Mouse (Mus musculus) thymus, adult 2 months (tissue): ENCODE data around the gene Rps27l. TPM values are rescaled to one million over a fixed set of nuclear protein-coding genes. Genes with fewer than 3 reads are reported as not detected.

Experiments
- DNase-seq: peaks from one replicate; pipeline ENCODE4 v3.0.0; 2021
- H3K27ac ChIP-seq: fragments of 200-500 bp; 2 replicates; pipeline ENCODE4 v1.5.1; 2012; ENCODE audit warnings: low read length, control low read depth; ENCODE audit not compliant: control insufficient read depth, insufficient read depth
- H3K27me3 ChIP-seq: fragments of 200-500 bp; 2 replicates; pipeline ENCODE4 v1.6.1; 2012; ENCODE audit warnings: mild to moderate bottlenecking, low read length, moderate library complexity, mixed read lengths; ENCODE audit not compliant: control insufficient read depth, insufficient read depth
- H3K36me3 ChIP-seq: fragments of 200-500 bp; 2 replicates; pipeline ENCODE4 v1.6.1; 2012; ENCODE audit warnings: mild to moderate bottlenecking, low read length, moderate library complexity; ENCODE audit not compliant: control insufficient read depth, insufficient read depth
- H3K4me1 ChIP-seq: fragments of 200-500 bp; replicated peaks from 2 replicates; pipeline ENCODE4 v1.6.1; 2012; ENCODE audit warnings: low read length; ENCODE audit not compliant: control insufficient read depth, insufficient read depth
- H3K4me3 ChIP-seq: fragments of 200-500 bp; 2 replicates; pipeline ENCODE4 v1.5.1; 2012; ENCODE audit warnings: mild to moderate bottlenecking, low read length, control low read depth, moderate library complexity; ENCODE audit not compliant: control insufficient read depth, insufficient read depth
- CTCF ChIP-seq: fragments of 200-500 bp; IDR thresholded peaks from 2 replicates; pipeline ENCODE4 v1.5.1; 2012; ENCODE audit warnings: mild to moderate bottlenecking, control low read depth, low read length, moderate library complexity, borderline replicate concordance; ENCODE audit not compliant: control insufficient read depth, poor library complexity, insufficient read depth; ENCODE audit errors: extremely low read depth
- POLR2A ChIP-seq: fragments of 200-500 bp; IDR thresholded peaks from 2 replicates; pipeline ENCODE4 v1.6.1; 2012; ENCODE audit warnings: mild to moderate bottlenecking, low read length, control low read depth, moderate library complexity; ENCODE audit not compliant: control insufficient read depth, poor library complexity, insufficient read depth; ENCODE audit errors: extremely low read depth
- WGBS: fragments of 180-500 bp; shearing (Covaris S2); methylation state at CpG from one replicate; pipeline ENCODE4 v1.1.7; 2018; 5-methylcytosine and 5-hydroxymethylcytosine counted together
- polyA plus RNA-seq: library from polyadenylated mRNA; depleted of rRNA; stranded (reverse); fragments of >200 nt; gene quantifications from 2 replicates; pipeline ENCODE4 v1.2.3, GENCODE M21; 2012; rRNA removed

Rps27l gene
- polyA plus RNA-seq: 52.2 and 61.1 TPM in 2 replicates

- Histone ChIP-seq H3K36me3 (0 out of 2 replicates have a peak, but pooled peaks cover 3% of the 10 kb centered on the region), H3K4me1 (no peaks in the 10 kb centered on the region), H3K27ac (peak within 1 kb of the TSS; percentile 52), H3K4me3 (peak within 1 kb of the TSS; percentile 73), H3K27me3 (no peaks in the 10 kb centered on the region)
- TF ChIP-seq POLR2A: peak; percentile 86
- 0 out of 2 replicates have a peak, but pooled peaks have one; percentile 18 for TF ChIP-seq CTCF
- peak; percentile 92 for DNase-seq
- WGBS: under 1% methylated on average over 77 of the region's 77 CpGs
Measured at GRCm38 (mm10) chr9:66945647-66946641, at the start of gene Rps27l. Gene Rps27l (plus strand): TSS chr9:66946086.

GRCm38 (mm10) chr9:66896951-66897350 is 48.9 kb upstream of the Rps27l start:
- Histone ChIP-seq H3K4me3 (no peak overlapping the region), H3K27ac (no peak overlapping the region), H3K27me3 (no peaks in the 10 kb centered on the region), H3K36me3 (no peaks in the 10 kb centered on the region), H3K4me1 (peaks cover 12% of the 10 kb centered on the region)
- WGBS: 90% methylated on average over 6 of the region's 6 CpGs
- no peak for DNase-seq
- no peak for TF ChIP-seq POLR2A
- TF ChIP-seq CTCF: no peak

- Histone ChIP-seq H3K27me3 (no peaks in the 10 kb centered on the region), H3K4me1 (peaks cover 12% of the 10 kb centered on the region), H3K36me3 (no peaks in the 10 kb centered on the region), H3K27ac (no peak overlapping the region), H3K4me3 (no peak overlapping the region)
- TF ChIP-seq CTCF: no peak
- TF ChIP-seq POLR2A: no peak
- WGBS: 11% methylated on average over 6 of the region's 6 CpGs
- DNase-seq: no peak
Measured at GRCm38 (mm10) chr9:66897851-66898250, 48.0 kb upstream of the Rps27l start.

- 69% methylated on average over 2 of the region's 2 CpGs for whole genome bisulfite sequencing
- Histone ChIP-seq H3K27ac (no peak overlapping the region), H3K4me3 (no peak overlapping the region), H3K4me1 (peaks cover 12% of the 10 kb centered on the region), H3K27me3 (no peaks in the 10 kb centered on the region), H3K36me3 (no peaks in the 10 kb centered on the region)
- no peak for TF ChIP-seq CTCF
- no peak for TF ChIP-seq POLR2A
- DNase-seq: no peak
Measured at GRCm38 (mm10) chr9:66899072-66899471, 46.8 kb upstream of the Rps27l start.

GRCm38 (mm10) chr9:66899526-66899925 is 46.4 kb upstream of the Rps27l start:
- Histone ChIP-seq H3K4me1 (peaks cover 12% of the 10 kb centered on the region), H3K27me3 (no peaks in the 10 kb centered on the region), H3K27ac (no peak overlapping the region), H3K4me3 (no peak overlapping the region), H3K36me3 (no peaks in the 10 kb centered on the region)
- WGBS: 83% methylated on average over 4 of the region's 4 CpGs
- DNase-seq: no peak
- no peak for TF ChIP-seq CTCF
- no peak for TF ChIP-seq POLR2A

- no peak for TF ChIP-seq POLR2A
- no peak for TF ChIP-seq CTCF
- peaks cover 21% of the 10 kb centered on the region for H3K4me1 ChIP-seq
- H3K27ac ChIP-seq: no peak overlapping the region
- no peak overlapping the region for H3K4me3 ChIP-seq
- H3K36me3 ChIP-seq: no peaks in the 10 kb centered on the region
- no peaks in the 10 kb centered on the region for H3K27me3 ChIP-seq
- DNase-seq: peak; percentile 6
- WGBS: 51% methylated on average over 9 of the region's 9 CpGs
Measured at GRCm38 (mm10) chr9:66905990-66906389, 39.9 kb upstream of the Rps27l start.

- no peak for DNase-seq
- H3K27me3 ChIP-seq: no peaks in the 10 kb centered on the region
- peaks cover 26% of the 10 kb centered on the region for H3K4me1 ChIP-seq
- H3K4me3 ChIP-seq: no peak overlapping the region
- H3K36me3 ChIP-seq: no peaks in the 10 kb centered on the region
- no peak overlapping the region for H3K27ac ChIP-seq
- WGBS: 85% methylated on average over 8 of the region's 8 CpGs
- TF ChIP-seq CTCF: no peak
- TF ChIP-seq POLR2A: no peak
Measured at GRCm38 (mm10) chr9:66907126-66907525, 38.8 kb upstream of the Rps27l start.
